Mouse (Mus musculus): ENCODE measurements at regions not wholly inside any gene's neighbourhood (a gene's known extent, or its start where the extent isn't known, plus 50 kb on each side); places are given as distances from the start of the nearest gene placed in this dataset.

DNA sequence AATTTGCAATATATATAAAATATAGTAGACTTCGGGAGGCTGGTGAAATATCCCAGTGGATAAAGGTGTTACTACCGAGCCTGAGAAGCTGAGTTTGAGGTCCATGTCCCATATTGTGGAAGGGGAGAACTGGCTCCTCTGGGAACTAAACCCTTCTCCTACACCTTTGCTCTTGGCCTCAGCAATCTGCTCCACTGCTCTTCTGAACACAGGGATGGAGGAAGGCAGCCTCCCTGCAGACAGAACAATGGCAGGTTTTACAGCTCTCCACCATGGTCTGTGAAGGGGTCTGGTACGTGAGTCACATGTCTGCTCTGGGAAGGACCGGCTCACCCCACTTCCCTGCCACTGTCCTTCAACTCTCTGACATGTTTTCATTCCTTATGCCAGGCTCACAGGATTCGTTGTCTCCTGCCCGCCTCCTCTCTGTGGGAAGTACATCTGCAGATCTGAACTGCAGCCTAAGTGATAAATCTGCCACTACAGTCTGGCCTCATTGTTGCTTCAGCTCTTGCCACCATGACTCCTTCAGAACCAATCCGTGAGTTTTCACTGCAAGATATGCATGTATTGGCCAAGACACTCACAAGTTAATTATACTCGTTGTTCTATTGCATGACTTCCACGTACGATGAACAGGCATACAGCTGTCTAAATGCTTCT, 220.0 kb upstream of the Gm9767 start:
- Histone ChIP-seq H3K4me3 (no peak overlapping the region), H3K4me2 (replicated peaks) (no peak overlapping the region), H3K27me3 (no peaks in the 10 kb centered on the region), H3K9me3 (no peaks in the 10 kb centered on the region), H3K36me3 (no peaks in the 10 kb centered on the region), H3K4me1 (0 out of 2 replicates have a peak, but pooled peaks cover 7% of the 10 kb centered on the region), H3K27ac (replicated peaks) (no peak overlapping the region), H3K9ac (replicated peaks) (no peak overlapping the region)
- WGBS, result 61% methylated on average over 10 of the region's 10 CpGs
- 0 out of 2 replicates have a peak, but pooled peaks have one; percentile 23 for ATAC-seq (replicated peaks)

DNA sequence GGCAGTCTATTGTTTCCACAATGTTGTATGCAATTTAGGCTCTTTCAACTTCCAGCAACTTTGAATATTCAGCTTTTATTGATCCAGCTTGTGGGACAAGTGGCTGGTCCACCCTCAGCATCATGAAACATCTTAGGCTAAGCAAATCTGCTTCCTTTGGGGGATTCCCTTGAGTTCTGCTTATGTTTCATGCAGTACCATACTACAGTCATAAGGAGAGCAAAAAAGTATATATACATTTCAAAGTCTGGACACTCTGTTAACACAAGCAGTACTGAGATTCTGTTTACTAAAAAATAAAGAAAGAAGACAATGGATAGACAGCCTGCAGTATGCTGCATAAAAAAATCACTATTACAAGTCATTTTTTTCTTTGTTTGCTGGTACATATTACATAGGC, 233.7 kb upstream of the Gm9767 start:
- H3K36me3 ChIP-seq, result no peaks in the 10 kb centered on the region
- H3K9ac ChIP-seq (replicated peaks), result no peak overlapping the region
- no peaks in the 10 kb centered on the region for H3K4me1 ChIP-seq
- no peak overlapping the region for H3K4me3 ChIP-seq
- no peak overlapping the region for H3K4me2 ChIP-seq (replicated peaks)
- H3K27me3 ChIP-seq, result no peaks in the 10 kb centered on the region
- no peaks in the 10 kb centered on the region for H3K9me3 ChIP-seq
- ATAC-seq (replicated peaks), result no peak
- H3K27ac ChIP-seq (replicated peaks), result no peak overlapping the region

DNA sequence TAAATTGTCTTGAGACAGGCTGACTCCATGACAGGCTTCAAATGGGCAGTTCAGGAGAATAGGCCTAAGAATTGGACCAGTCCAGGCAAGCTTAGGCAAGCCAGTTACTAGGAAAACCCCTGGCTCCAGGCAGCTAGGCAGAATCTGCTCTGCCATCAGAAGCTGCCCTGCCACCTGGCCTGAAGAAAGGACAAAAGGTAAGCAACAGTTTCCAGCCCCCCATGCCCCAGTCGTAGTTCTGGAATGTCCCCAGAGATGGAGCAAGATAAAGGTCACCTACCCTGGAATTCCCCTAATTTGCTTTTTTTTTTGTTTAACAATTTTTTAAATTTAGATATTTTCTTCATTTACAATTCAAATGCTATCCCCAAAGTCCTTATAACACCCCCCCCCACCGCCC, 248.8 kb upstream of the Gm9767 start:
- H3K4me1 ChIP-seq, result no peaks in the 10 kb centered on the region
- no peak overlapping the region for H3K27ac ChIP-seq (replicated peaks)
- no peaks in the 10 kb centered on the region for H3K9me3 ChIP-seq
- H3K4me2 ChIP-seq (replicated peaks), result no peak overlapping the region
- H3K36me3 ChIP-seq, result no peaks in the 10 kb centered on the region
- no peak for ATAC-seq (replicated peaks)
- H3K27me3 ChIP-seq, result no peaks in the 10 kb centered on the region
- H3K4me3 ChIP-seq, result no peak overlapping the region
- WGBS, result 89% methylated on average over 2 of the region's 2 CpGs
- H3K9ac ChIP-seq (replicated peaks), result no peak overlapping the region

DNA sequence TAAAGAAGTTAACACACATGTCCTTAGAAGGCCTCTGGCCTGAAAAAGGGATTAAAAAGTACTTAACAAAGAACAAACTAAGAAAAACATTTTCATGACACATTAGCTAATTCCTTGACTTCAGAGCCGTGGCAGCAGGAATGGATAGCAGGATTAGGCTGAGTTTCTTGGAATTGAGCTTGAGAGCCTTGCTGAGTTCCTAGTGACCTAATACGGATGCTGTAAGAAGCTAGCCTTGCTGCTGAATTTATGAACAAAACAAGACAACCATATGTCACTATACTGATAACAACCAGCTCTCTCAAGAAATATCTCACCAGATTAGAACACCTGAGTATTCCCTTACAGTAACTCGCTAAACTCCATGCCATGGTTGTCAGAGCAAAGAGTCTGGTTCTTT, 268.2 kb upstream of the Smlr1 start:
- Histone ChIP-seq H3K27me3 (no peaks in the 10 kb centered on the region), H3K27ac (replicated peaks) (no peak overlapping the region), H3K4me1 (no peaks in the 10 kb centered on the region), H3K4me3 (no peak overlapping the region), H3K36me3 (no peaks in the 10 kb centered on the region), H3K4me2 (replicated peaks) (no peak overlapping the region), H3K9ac (replicated peaks) (no peak overlapping the region), H3K9me3 (no peaks in the 10 kb centered on the region)
- WGBS, result 72% methylated on average over 3 of the region's 3 CpGs
- no peak for ATAC-seq (replicated peaks)

DNA sequence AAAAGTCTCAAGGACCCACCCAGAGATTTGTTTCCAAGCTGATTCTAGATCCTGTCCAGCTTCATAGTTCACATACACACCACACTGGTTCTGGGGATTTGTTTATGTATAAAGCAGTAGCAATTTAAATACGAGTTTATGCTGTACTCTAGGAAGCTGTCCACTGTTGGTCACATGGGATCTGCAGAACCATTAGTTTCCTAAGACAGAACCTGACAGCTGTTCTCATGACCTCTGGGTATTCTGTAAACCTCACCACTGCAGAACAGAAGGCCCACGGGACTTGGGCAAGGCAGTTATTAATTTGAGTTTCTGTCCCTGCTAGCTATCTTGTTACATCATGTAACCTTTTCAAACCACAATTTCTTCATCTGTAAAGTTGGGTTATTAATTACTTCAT, 265.4 kb upstream of the Smlr1 start:
- Histone ChIP-seq H3K9ac (replicated peaks) (no peak overlapping the region), H3K4me3 (no peak overlapping the region), H3K27me3 (no peaks in the 10 kb centered on the region), H3K4me1 (no peaks in the 10 kb centered on the region), H3K36me3 (no peaks in the 10 kb centered on the region), H3K27ac (replicated peaks) (no peak overlapping the region), H3K9me3 (no peaks in the 10 kb centered on the region), H3K4me2 (replicated peaks) (no peak overlapping the region)
- ATAC-seq (replicated peaks), result no peak
- 85% methylated on average over 2 of the region's 2 CpGs for WGBS

DNA sequence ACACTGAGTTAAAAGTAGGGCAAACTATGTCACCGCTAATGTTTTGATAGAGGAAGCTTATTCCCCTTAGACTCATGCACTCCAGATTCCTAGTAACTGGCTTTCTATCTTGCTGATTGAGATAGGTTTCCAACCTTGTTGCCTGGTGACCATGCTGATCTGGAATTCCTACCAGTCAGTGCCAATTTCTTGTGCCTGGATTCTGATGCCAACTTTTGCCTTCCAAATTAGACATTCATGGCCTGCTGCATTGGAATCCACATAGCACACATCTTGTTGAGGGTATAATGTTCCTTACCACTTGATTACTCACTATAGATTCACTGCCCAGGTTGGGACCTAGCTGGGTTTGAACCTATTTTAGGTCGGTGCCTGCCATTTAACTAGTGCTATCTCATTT, 262.8 kb upstream of the Smlr1 start:
- Histone ChIP-seq H3K27ac (replicated peaks) (no peak overlapping the region), H3K4me2 (replicated peaks) (no peak overlapping the region), H3K36me3 (no peaks in the 10 kb centered on the region), H3K4me1 (no peaks in the 10 kb centered on the region), H3K4me3 (no peak overlapping the region), H3K27me3 (no peaks in the 10 kb centered on the region), H3K9ac (replicated peaks) (no peak overlapping the region), H3K9me3 (no peaks in the 10 kb centered on the region)
- WGBS, result 96% methylated on average over 2 of the region's 2 CpGs
- no peak for ATAC-seq (replicated peaks)

DNA sequence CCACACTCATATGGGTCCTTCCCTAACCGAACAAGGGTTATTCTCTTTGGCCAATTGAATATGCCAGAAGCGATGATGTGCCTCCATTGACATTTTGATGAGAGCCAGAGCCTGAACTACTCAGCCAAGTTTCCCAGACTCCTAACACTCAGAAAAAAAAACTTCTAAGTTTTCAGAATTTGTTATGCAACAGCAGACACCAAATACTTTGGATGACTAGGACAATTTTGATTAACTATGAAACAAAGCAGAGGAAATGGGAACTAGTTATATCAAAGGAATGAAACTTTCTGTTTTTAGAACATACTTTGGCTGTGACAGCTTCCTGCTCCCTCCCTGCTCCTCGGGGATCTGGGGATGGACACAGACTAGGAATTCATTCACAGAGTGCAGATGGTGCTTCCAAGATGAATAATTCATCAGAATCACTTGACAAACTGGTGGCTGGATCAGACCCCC, 254.3 kb upstream of the Smlr1 start:
- Histone ChIP-seq H3K9ac (replicated peaks) (no peak overlapping the region), H3K36me3 (no peaks in the 10 kb centered on the region), H3K4me2 (replicated peaks) (no peak overlapping the region), H3K27ac (replicated peaks) (no peak overlapping the region), H3K4me3 (no peak overlapping the region), H3K27me3 (no peaks in the 10 kb centered on the region), H3K4me1 (no peaks in the 10 kb centered on the region), H3K9me3 (no peaks in the 10 kb centered on the region)
- no peak for ATAC-seq (replicated peaks)
- 60% methylated on average over 3 of the region's 3 CpGs for WGBS

DNA sequence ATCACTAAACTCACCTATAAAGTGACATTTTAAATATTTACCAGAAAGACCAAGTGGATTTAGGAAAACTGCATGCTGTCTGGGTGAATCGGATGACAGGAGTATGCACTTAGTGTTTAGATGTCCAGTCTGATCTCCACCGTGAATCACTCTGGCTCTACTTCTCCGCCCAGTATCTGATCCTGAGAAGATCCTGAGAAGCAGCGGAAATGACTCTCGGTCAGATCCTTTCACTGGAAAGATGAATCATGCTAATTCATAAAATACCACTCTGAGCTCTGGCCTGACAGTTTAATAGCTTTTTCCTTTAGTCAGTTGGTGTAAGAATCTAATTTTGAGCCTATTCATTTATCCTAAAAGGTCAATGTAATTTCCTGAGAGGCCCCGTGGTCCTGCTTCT, 252.6 kb upstream of the Smlr1 start:
- no peak overlapping the region for H3K4me3 ChIP-seq
- no peak overlapping the region for H3K9ac ChIP-seq (replicated peaks)
- no peaks in the 10 kb centered on the region for H3K4me1 ChIP-seq
- H3K27ac ChIP-seq (replicated peaks), result no peak overlapping the region
- no peak for ATAC-seq (replicated peaks)
- 88% methylated on average over 6 of the region's 6 CpGs for WGBS
- H3K9me3 ChIP-seq, result no peaks in the 10 kb centered on the region
- H3K4me2 ChIP-seq (replicated peaks), result no peak overlapping the region
- H3K27me3 ChIP-seq, result no peaks in the 10 kb centered on the region
- no peaks in the 10 kb centered on the region for H3K36me3 ChIP-seq

DNA sequence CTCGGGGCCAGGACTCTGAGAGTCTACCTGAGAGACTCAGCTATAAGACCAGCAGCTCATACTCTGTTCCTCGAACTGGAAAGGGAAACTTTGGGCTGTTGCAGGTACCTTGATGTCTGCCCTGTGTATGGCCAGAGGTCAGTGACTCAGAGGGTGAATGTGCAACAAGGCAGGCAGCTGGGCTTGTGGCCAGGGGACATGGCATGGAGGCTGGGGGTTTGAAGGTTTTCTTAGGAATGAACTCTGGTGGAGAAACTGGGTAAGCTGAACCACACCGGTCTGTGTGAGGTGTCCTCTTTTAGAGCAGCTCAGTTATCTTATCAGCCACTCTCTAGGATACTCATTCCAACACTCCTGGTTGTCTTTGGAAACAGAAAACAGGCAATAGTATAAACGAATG, 251.9 kb upstream of the Smlr1 start:
- no peaks in the 10 kb centered on the region for H3K36me3 ChIP-seq
- no peak overlapping the region for H3K27ac ChIP-seq (replicated peaks)
- H3K9me3 ChIP-seq, result no peaks in the 10 kb centered on the region
- H3K4me2 ChIP-seq (replicated peaks), result no peak overlapping the region
- no peak for ATAC-seq (replicated peaks)
- no peak overlapping the region for H3K9ac ChIP-seq (replicated peaks)
- WGBS, result 85% methylated on average over 4 of the region's 4 CpGs
- no peaks in the 10 kb centered on the region for H3K27me3 ChIP-seq
- no peaks in the 10 kb centered on the region for H3K4me1 ChIP-seq
- no peak overlapping the region for H3K4me3 ChIP-seq

DNA sequence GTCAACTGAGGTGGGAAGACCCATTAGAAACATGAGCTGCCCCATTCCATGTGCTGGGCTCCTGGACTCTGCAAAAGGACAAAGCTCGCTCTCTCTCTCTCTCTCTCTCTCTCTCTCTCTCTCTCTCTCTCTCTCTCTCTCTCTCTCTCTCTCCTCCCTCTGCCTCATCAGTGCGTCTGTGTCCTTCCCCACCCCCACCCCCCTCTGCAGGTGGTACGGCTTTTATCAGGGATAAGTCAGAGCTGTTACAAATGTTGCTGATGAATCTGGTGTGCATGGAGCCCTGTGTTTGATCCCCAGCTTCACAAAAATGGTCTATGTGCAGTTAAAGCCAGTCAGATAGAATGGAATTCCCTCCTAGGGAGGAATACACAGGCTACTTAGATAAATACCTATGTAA, 247.8 kb upstream of the Smlr1 start:
- WGBS, result 43% methylated on average over 3 of the region's 3 CpGs
- no peak overlapping the region for H3K4me3 ChIP-seq
- H3K4me2 ChIP-seq (replicated peaks), result no peak overlapping the region
- H3K36me3 ChIP-seq, result no peaks in the 10 kb centered on the region
- no peaks in the 10 kb centered on the region for H3K27me3 ChIP-seq
- H3K4me1 ChIP-seq, result no peaks in the 10 kb centered on the region
- H3K9me3 ChIP-seq, result no peaks in the 10 kb centered on the region
- H3K27ac ChIP-seq (replicated peaks), result no peak overlapping the region
- ATAC-seq (replicated peaks), result no peak
- no peak overlapping the region for H3K9ac ChIP-seq (replicated peaks)

DNA sequence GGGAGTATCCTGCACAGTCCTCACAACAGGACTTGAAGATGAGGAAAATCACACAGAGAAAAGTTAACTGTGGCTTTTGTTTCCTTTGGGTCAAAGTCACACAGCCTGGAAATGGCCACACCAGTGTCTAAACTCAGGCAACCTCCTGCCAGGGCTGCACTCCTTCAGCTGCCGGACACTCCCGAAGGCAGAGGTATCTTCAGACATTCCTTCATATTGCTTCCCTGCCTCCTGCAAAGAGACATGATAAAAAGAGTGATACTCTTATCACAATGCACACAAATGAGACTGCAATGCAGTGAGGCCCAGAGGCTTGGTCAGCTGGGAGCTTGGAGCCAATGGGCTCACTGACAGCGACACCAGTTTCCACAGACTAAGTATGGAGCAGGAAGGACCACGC, 243.4 kb upstream of the Smlr1 start:
- Histone ChIP-seq H3K4me1 (peaks cover 5% of the 10 kb centered on the region), H3K9ac (replicated peaks) (no peak overlapping the region), H3K9me3 (no peaks in the 10 kb centered on the region), H3K27ac (replicated peaks) (no peak overlapping the region), H3K36me3 (no peaks in the 10 kb centered on the region), H3K4me3 (no peak overlapping the region), H3K4me2 (replicated peaks) (no peak overlapping the region), H3K27me3 (no peaks in the 10 kb centered on the region)
- no peak for ATAC-seq (replicated peaks)
- 98% methylated on average over 4 of the region's 4 CpGs for WGBS

DNA sequence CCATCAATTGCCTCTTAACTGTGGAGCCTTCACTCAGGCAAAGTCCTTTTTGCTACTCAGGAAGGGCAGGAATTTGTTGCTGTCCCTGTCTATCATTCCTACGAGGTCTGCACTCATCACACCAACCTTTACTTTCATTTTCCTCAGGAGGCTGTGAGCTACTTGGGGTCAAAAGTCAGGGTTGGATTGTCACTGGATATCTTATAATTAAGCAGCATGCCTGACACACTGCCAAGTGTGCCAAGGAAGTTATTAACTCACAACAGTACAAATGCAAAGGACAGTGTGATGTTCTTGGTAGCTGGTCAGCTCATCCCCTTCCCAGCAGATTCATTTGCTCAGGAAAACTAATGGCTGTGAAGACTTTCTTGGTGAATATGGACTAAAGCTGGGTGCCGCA, 241.7 kb upstream of the Smlr1 start:
- no peaks in the 10 kb centered on the region for H3K36me3 ChIP-seq
- no peaks in the 10 kb centered on the region for H3K9me3 ChIP-seq
- no peak overlapping the region for H3K4me3 ChIP-seq
- H3K27me3 ChIP-seq, result no peaks in the 10 kb centered on the region
- no peak for ATAC-seq (replicated peaks)
- 83% methylated on average over 2 of the region's 2 CpGs for WGBS
- H3K9ac ChIP-seq (replicated peaks), result no peak overlapping the region
- no peak overlapping the region for H3K4me2 ChIP-seq (replicated peaks)
- peaks cover 5% of the 10 kb centered on the region for H3K4me1 ChIP-seq
- H3K27ac ChIP-seq (replicated peaks), result no peak overlapping the region

DNA sequence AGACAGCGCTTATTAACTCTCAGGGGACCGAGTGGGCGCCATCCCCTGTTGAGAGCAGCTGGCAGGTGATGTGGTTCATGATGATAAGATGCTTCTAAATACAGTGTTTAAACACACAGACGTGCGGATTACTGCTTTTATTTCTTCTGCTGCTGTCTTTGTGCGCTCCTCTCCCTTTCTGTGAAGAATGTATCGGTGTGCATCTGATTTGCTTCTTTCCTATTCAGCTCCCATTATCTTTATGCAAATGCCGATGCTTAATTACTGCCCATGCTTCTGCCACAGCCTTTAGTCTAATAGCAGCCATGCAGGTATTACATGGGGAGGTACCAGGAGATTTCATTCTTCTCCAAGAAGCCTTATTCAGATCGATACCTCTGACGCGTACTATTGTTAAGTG, 240.6 kb upstream of the Smlr1 start:
- peaks cover 5% of the 10 kb centered on the region for H3K4me1 ChIP-seq
- peak; percentile 57 for ATAC-seq (replicated peaks)
- no peaks in the 10 kb centered on the region for H3K36me3 ChIP-seq
- H3K9me3 ChIP-seq, result no peaks in the 10 kb centered on the region
- no peaks in the 10 kb centered on the region for H3K27me3 ChIP-seq
- no peak overlapping the region for H3K4me3 ChIP-seq
- H3K27ac ChIP-seq (replicated peaks), result no peak overlapping the region
- no peak overlapping the region for H3K9ac ChIP-seq (replicated peaks)
- 27% methylated on average over 11 of the region's 11 CpGs for WGBS
- no peak overlapping the region; the same call in 1 of the 2 replicates for H3K4me2 ChIP-seq (replicated peaks)

Data from forebrain, embryonic 15.5 days (tissue).